Mouse (Mus musculus) CD4-positive, CD25-positive, alpha-beta regulatory T cell, adult 2 months (primary cell): ENCODE measurements around the gene Fgd4.
"Not testable (repeated sequence)": the region's sequence is repeated elsewhere in the genome, so short reads cannot be mapped to it uniquely, and the experiment has no call there.

Experiments used
- DNase-seq: peaks from one replicate; pipeline ENCODE4 v3.0.0-alpha.2; 2012; ENCODE audit warnings: low read depth, low spot score

Fgd4 gene

GRCm38 (mm10) chr16:16542956-16543441 lies 57.4 kb downstream of the Fgd4 start:
- no peak for DNase-seq

GRCm38 (mm10) chr16:16539396-16539795 lies 61.0 kb downstream of the Fgd4 start:
- not testable (repeated sequence) for DNase-seq

GRCm38 (mm10) chr16:16535232-16535631 lies 65.1 kb downstream of the Fgd4 start:
- no peak for DNase-seq

- no peak for DNase-seq
Observed at GRCm38 (mm10) chr16:16528014-16528413, 72.3 kb downstream of the Fgd4 start.

GRCm38 (mm10) chr16:16527267-16527666 lies 73.1 kb downstream of the Fgd4 start:
- DNase-seq: no peak

- DNase-seq: no peak
Observed at GRCm38 (mm10) chr16:16526741-16527105, 73.6 kb downstream of the Fgd4 start.

- DNase-seq: no peak
Observed at GRCm38 (mm10) chr16:16526097-16526740, 74.1 kb downstream of the Fgd4 start.

- no peak for DNase-seq
Observed at GRCm38 (mm10) chr16:16525266-16525904, 75.0 kb downstream of the Fgd4 start.

- no peak for DNase-seq
Observed at GRCm38 (mm10) chr16:16523632-16524031, 76.7 kb downstream of the Fgd4 start.

- DNase-seq: not testable (repeated sequence)
Observed at GRCm38 (mm10) chr16:16522869-16523268, 77.5 kb downstream of the Fgd4 start.

- no peak for DNase-seq
Observed at GRCm38 (mm10) chr16:16501491-16501890, 98.9 kb downstream of the Fgd4 start.

GRCm38 (mm10) chr16:16500926-16501325 lies 99.4 kb downstream of the Fgd4 start:
- DNase-seq: no peak

- DNase-seq: no peak
Observed at GRCm38 (mm10) chr16:16498798-16499197, 101.6 kb downstream of the Fgd4 start.

- no peak for DNase-seq
Observed at GRCm38 (mm10) chr16:16485523-16486043, 114.8 kb downstream of the Fgd4 start.

GRCm38 (mm10) chr16:16484601-16485000 lies 115.7 kb downstream of the Fgd4 start:
- DNase-seq: no peak

GRCm38 (mm10) chr16:16473451-16473850 lies 126.9 kb downstream of the Fgd4 start:
- not testable (repeated sequence) for DNase-seq

- no peak for DNase-seq
Observed at GRCm38 (mm10) chr16:16450021-16450420, 150.3 kb downstream of the Fgd4 start.

- no peak for DNase-seq
Observed at GRCm38 (mm10) chr16:16438436-16438835, 161.9 kb downstream of the Fgd4 start.

- no peak for DNase-seq
Observed at GRCm38 (mm10) chr16:16422456-16422855, 177.9 kb downstream of the Fgd4 start.

GRCm38 (mm10) chr16:16367217-16367616 lies 233.1 kb downstream of the Fgd4 start:
- DNase-seq: not testable (repeated sequence)
